Mouse (Mus musculus): ENCODE measurements at regions not wholly inside any gene's neighbourhood (a gene's known extent, or its start where the extent isn't known, plus 50 kb on each side); places are given as distances from the start of the nearest gene placed in this dataset.

DNA sequence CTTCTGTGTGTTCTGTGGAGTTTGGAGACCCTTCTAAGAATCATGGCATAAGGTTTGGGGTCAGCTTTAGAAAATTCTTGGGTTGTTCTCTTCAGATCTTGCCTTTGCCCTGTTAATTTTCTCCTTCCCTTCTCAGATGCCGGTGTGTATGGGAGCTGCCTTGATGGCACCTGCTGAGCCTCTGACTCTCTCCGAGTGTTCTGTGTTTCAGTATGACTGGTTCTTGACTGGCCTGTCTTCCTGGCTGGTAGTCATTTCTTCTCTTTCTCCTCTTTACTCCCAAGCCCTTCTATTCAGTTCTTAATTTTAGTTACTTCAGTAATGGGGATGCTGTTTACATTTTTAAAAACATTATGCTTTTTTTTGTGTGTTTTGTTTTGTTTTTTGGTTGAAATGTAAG lies 152.1 kb upstream of the Ubr2 start:
- TF ChIP-seq GATA1 (IDR thresholded peaks at IDR 0.05; ENCODE audit: low read length), result no peak
- no peak for TF ChIP-seq TAL1 (IDR thresholded peaks at IDR 0.05; ENCODE audit: low read length)
